Mouse (Mus musculus): Measurements from ENCODE around the gene Pou5f2. TPM values are rescaled to one million over a fixed set of nuclear protein-coding genes. Genes with fewer than 3 reads are reported as not detected.
A peak's percentile ranks its signal among the peaks of the same experiment; 100 is the strongest.

Pou5f2 gene
- total RNA-seq (2012; rRNA removed): 0.85 and 0.95 TPM in 2 replicates

- Histone ChIP-seq H3K36me3 (ENCODE audit: control insufficient read depth, insufficient read depth, low read length, poor library complexity, severe bottlenecking) (no peaks in the 10 kb centered on the region; the same call in 1 of the 2 replicates), H3K9me3 (ENCODE audit: control insufficient read depth, insufficient read depth, low read depth, low read length) (no peaks in the 10 kb centered on the region), H3K4me1 (ENCODE audit: control insufficient read depth in 2 of 2, insufficient read depth in 2 of 2, low read length in 2 of 2, poor library complexity in 1 of 2) (peaks cover 0 to 2% of the 10 kb centered on the region in 2 experiments; a peak in 1 of 4 replicates), H3K27ac (ENCODE audit: insufficient read depth, low read depth, low read length, poor library complexity, severe bottlenecking) (no peak within 1 kb of the TSS), H3K4me3 (ENCODE audit: insufficient read depth in 1 of 2, low read depth in 1 of 2, low read length in 2 of 2, poor library complexity in 1 of 2, severe bottlenecking in 1 of 2) (no peak within 1 kb of the TSS), H3K9ac (ENCODE audit: insufficient read depth, low read depth, low read length, poor library complexity, severe bottlenecking) (no peak within 1 kb of the TSS)
- TF ChIP-seq CHD2 (IDR thresholded peaks at IDR 0.05; ENCODE audit: low read depth, low read length) (no peak), ZNF384 (IDR thresholded peaks at IDR 0.05; ENCODE audit: low read depth, low read length) (no peak), MAFK (IDR thresholded peaks at IDR 0.05; ENCODE audit: insufficient read depth, low read depth, low read length) (no peak), ZC3H11A (IDR thresholded peaks at IDR 0.05; ENCODE audit: borderline replicate concordance, low read depth, low read length) (no peak), HCFC1 (IDR thresholded peaks at IDR 0.05; ENCODE audit: borderline replicate concordance, insufficient read depth, low read length) (no peak)
- in situ Hi-C loops (cut with MboI; ENCODE audit: low sequenced_read_pairs in 2 of 2, unreplicated experiment in 2 of 2): no loop called here
- DNase-seq (ENCODE audit: low read depth, low spot score): peak; percentile 35
Observed at GRCm38 (mm10) chr13:78024683-78025294, at the start of gene Pou5f2. Pou5f2 (plus strand) TSS chr13:78024902.

- H3K4me1 ChIP-seq (ENCODE audit: control insufficient read depth in 2 of 2, insufficient read depth in 2 of 2, low read length in 2 of 2, poor library complexity in 1 of 2): no peaks in the 10 kb centered on the region
- no peak for DNase-seq (ENCODE audit: low read depth, low spot score)
- in situ Hi-C loops (cut with MboI; ENCODE audit: low sequenced_read_pairs in 2 of 2, unreplicated experiment in 2 of 2): no loop called here
Observed at GRCm38 (mm10) chr13:77976248-77976647, 48.5 kb upstream of the Pou5f2 start.

DNA sequence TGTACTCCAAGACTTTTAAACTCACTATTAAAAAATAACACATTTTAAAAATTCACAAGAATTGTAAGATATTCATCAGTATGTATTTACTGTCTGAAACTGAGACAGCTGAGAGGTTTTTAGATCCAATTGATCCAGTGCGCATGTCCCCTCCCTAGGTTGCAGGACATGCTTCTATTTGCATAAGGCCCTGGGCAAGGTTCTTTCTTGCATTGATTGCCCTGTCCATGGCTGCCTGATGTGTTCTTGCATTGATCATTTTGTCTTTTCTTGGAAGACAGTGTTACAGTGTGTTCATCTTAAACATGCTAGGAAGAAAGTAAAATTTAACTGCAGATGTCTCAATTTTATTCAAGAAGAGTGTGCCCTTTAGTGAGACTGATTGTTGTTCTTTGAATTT, 47.6 kb upstream of the Pou5f2 start:
- no peak overlapping the region for H3K27ac ChIP-seq (ENCODE audit: insufficient read depth, low read depth, low read length, poor library complexity, severe bottlenecking)
- H3K4me1 ChIP-seq (ENCODE audit: control insufficient read depth in 2 of 2, insufficient read depth in 2 of 2, low read length in 2 of 2, poor library complexity in 1 of 2): no peaks in the 10 kb centered on the region
- DNase-seq (ENCODE audit: low read depth, low spot score): no peak
- H3K9me3 ChIP-seq (ENCODE audit: control insufficient read depth, insufficient read depth, low read depth, low read length): no peaks in the 10 kb centered on the region
- in situ Hi-C loops (cut with MboI; ENCODE audit: low sequenced_read_pairs in 2 of 2, unreplicated experiment in 2 of 2): no loop called here
- no peak overlapping the region for H3K4me3 ChIP-seq (ENCODE audit: insufficient read depth in 1 of 2, low read depth in 1 of 2, low read length in 2 of 2, poor library complexity in 1 of 2, severe bottlenecking in 1 of 2)
- no peaks in the 10 kb centered on the region for H3K36me3 ChIP-seq (ENCODE audit: control insufficient read depth, insufficient read depth, low read length, poor library complexity, severe bottlenecking)
- no peak for TF ChIP-seq CHD2 (IDR thresholded peaks at IDR 0.05; ENCODE audit: low read depth, low read length)
- TF ChIP-seq ZNF384 (IDR thresholded peaks at IDR 0.05; ENCODE audit: low read depth, low read length): no peak
- TF ChIP-seq ZC3H11A (IDR thresholded peaks at IDR 0.05; ENCODE audit: borderline replicate concordance, low read depth, low read length): no peak
- no peak for TF ChIP-seq HCFC1 (IDR thresholded peaks at IDR 0.05; ENCODE audit: borderline replicate concordance, insufficient read depth, low read length)
- no peak for TF ChIP-seq MAFK (IDR thresholded peaks at IDR 0.05; ENCODE audit: insufficient read depth, low read depth, low read length)
- no peak overlapping the region for H3K9ac ChIP-seq (ENCODE audit: insufficient read depth, low read depth, low read length, poor library complexity, severe bottlenecking)

More at GRCm38 (mm10) chr13:77976248-77976647, 48.5 kb upstream of the Pou5f2 start:
- Histone ChIP-seq H3K36me3 (ENCODE audit: control insufficient read depth, insufficient read depth, low read length, poor library complexity, severe bottlenecking) (no peaks in the 10 kb centered on the region), H3K9ac (ENCODE audit: insufficient read depth, low read depth, low read length, poor library complexity, severe bottlenecking) (no peak overlapping the region), H3K9me3 (ENCODE audit: control insufficient read depth, insufficient read depth, low read depth, low read length) (no peaks in the 10 kb centered on the region), H3K4me3 (ENCODE audit: insufficient read depth in 1 of 2, low read depth in 1 of 2, low read length in 2 of 2, poor library complexity in 1 of 2, severe bottlenecking in 1 of 2) (no peak overlapping the region), H3K27ac (ENCODE audit: insufficient read depth, low read depth, low read length, poor library complexity, severe bottlenecking) (no peak overlapping the region)
- TF ChIP-seq ZC3H11A (IDR thresholded peaks at IDR 0.05; ENCODE audit: borderline replicate concordance, low read depth, low read length): no peak
- TF ChIP-seq HCFC1 (IDR thresholded peaks at IDR 0.05; ENCODE audit: borderline replicate concordance, insufficient read depth, low read length): no peak
- no peak for TF ChIP-seq MAFK (IDR thresholded peaks at IDR 0.05; ENCODE audit: insufficient read depth, low read depth, low read length)
- no peak for TF ChIP-seq ZNF384 (IDR thresholded peaks at IDR 0.05; ENCODE audit: low read depth, low read length)
- TF ChIP-seq CHD2 (IDR thresholded peaks at IDR 0.05; ENCODE audit: low read depth, low read length): no peak

DNA sequence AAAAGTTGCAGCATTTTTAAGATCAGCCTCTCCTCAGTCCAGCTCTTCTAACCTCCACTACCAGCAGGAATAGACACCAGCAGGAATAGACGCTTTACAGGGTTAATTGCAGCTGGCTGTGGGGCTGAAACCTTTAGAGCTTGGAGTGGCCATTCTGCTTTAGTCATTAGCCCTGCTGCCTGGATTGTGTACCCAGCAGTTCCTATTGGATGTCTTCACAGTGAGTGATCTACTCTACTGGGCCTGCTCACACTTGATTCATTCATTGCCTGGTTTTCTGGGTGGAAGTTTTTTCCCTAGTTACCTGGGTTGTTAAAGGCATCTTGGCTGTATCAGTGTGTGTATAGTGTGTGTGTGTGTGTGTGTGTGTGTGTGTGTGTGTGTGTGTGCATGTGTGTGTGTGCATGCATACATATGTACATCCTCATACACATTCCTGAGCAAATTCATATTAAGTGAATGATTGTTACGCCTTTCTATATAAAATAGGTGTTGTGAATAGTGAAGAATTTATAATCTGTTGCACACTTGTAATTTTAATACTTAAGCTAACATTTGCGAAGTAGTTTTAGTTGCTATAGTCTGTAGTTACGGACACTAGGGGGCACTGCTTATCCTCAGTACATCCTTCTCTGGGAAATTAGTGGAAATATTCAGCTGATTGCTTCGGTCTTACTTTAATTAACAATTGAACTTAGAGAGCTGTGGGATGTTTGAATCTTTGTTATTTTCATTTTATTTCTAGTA, 42.4 kb upstream of the Pou5f2 start:
- DNase-seq (ENCODE audit: low read depth, low spot score): peak; percentile 13
- Histone ChIP-seq H3K4me3 (ENCODE audit: insufficient read depth in 1 of 2, low read depth in 1 of 2, low read length in 2 of 2, poor library complexity in 1 of 2, severe bottlenecking in 1 of 2) (no peak overlapping the region), H3K9me3 (ENCODE audit: control insufficient read depth, insufficient read depth, low read depth, low read length) (no peaks in the 10 kb centered on the region), H3K4me1 (ENCODE audit: control insufficient read depth in 2 of 2, insufficient read depth in 2 of 2, low read length in 2 of 2, poor library complexity in 1 of 2) (no peaks in the 10 kb centered on the region), H3K27ac (ENCODE audit: insufficient read depth, low read depth, low read length, poor library complexity, severe bottlenecking) (no peak overlapping the region), H3K36me3 (ENCODE audit: control insufficient read depth, insufficient read depth, low read length, poor library complexity, severe bottlenecking) (no peaks in the 10 kb centered on the region), H3K9ac (ENCODE audit: insufficient read depth, low read depth, low read length, poor library complexity, severe bottlenecking) (no peak overlapping the region)
- in situ Hi-C loops (cut with MboI; ENCODE audit: low sequenced_read_pairs in 2 of 2, unreplicated experiment in 2 of 2): loop anchor here in 1 of 2 experiments (10.0 kb wide), 1 partner anchor 203 kb away; no protein-coding TSS in a partner anchor
- TF ChIP-seq MAFK (IDR thresholded peaks at IDR 0.05; ENCODE audit: insufficient read depth, low read depth, low read length) (no peak), HCFC1 (IDR thresholded peaks at IDR 0.05; ENCODE audit: borderline replicate concordance, insufficient read depth, low read length) (no peak), ZC3H11A (IDR thresholded peaks at IDR 0.05; ENCODE audit: borderline replicate concordance, low read depth, low read length) (no peak), ZNF384 (IDR thresholded peaks at IDR 0.05; ENCODE audit: low read depth, low read length) (no peak), CHD2 (IDR thresholded peaks at IDR 0.05; ENCODE audit: low read depth, low read length) (no peak)

All from ES-E14 (cell line).